Mouse (Mus musculus) C2C12 (cell line): ENCODE results near the gene Cklf. TPM values are rescaled to one million over a fixed set of nuclear protein-coding genes. Genes with fewer than 3 reads are reported as not detected.

Experiments used
- H3K27me3 ChIP-seq: one replicate; pipeline ENCODE4 v1.6.1; 2011; ENCODE audit not compliant: control insufficient read depth, insufficient read depth, insufficient read length
- H3K36me3 ChIP-seq: one replicate; pipeline ENCODE4 v1.6.1; 2011; ENCODE audit not compliant: control insufficient read depth, insufficient read depth
- H3K4me3 ChIP-seq: one replicate; pipeline ENCODE4 v1.5.1; 2011; ENCODE audit warnings: mild to moderate bottlenecking, control low read depth; ENCODE audit not compliant: poor library complexity, insufficient read depth, severe bottlenecking
- H3K79me2 ChIP-seq: one replicate; pipeline ENCODE4 v1.6.1; 2011; ENCODE audit not compliant: control insufficient read depth, insufficient read depth
- H3K79me3 ChIP-seq: one replicate; pipeline ENCODE4 v1.6.1; 2011; ENCODE audit warnings: low read depth, control low read depth
- H3ac ChIP-seq: one replicate; pipeline ENCODE3; 2011; ENCODE audit warnings: low read depth; ENCODE audit not compliant: control insufficient read depth, insufficient read length
- CEBPB ChIP-seq: IDR thresholded peaks from one replicate; pipeline ENCODE4 v1.6.1; 2011; ENCODE audit warnings: low read depth, mild to moderate bottlenecking, control low read depth, moderate library complexity
- CTCF ChIP-seq: IDR thresholded peaks from one replicate; pipeline ENCODE4 v1.5.1; 2011; ENCODE audit not compliant: control insufficient read depth, insufficient read depth, insufficient read length
- FOSL1 ChIP-seq: IDR thresholded peaks from one replicate; pipeline ENCODE4 v1.8.0; 2011; ENCODE audit warnings: mild to moderate bottlenecking, low read length; ENCODE audit not compliant: poor library complexity, insufficient read depth, severe bottlenecking
- MAX ChIP-seq: IDR thresholded peaks from one replicate; pipeline ENCODE4 v1.6.1; 2011; ENCODE audit warnings: mild to moderate bottlenecking, control low read depth
- MYOD1 ChIP-seq: IDR thresholded peaks from one replicate; pipeline ENCODE4 v1.6.1; 2011; ENCODE audit warnings: low read depth; ENCODE audit not compliant: control insufficient read depth, insufficient read length
- MYOG ChIP-seq: IDR thresholded peaks from one replicate; pipeline ENCODE4 v1.6.1; 2011; ENCODE audit not compliant: control insufficient read depth, insufficient read length; ENCODE audit errors: extremely low read depth
- USF1 ChIP-seq: IDR thresholded peaks from one replicate; pipeline ENCODE4 v1.6.1; 2011; ENCODE audit warnings: low read depth, mild to moderate bottlenecking, control low read depth, moderate library complexity
- polyA plus RNA-seq: library from polyadenylated mRNA; unstranded; fragments of >200 nt; fragmentation: generic; extraction: Trizol; gene quantifications from one replicate; pipeline ENCODE4 v1.2.1, GENCODE M21; 2012; ENCODE audit warnings: missing spikeins

Gene Cklf
- polyA plus RNA-seq, 1 experiment: 19.4 TPM

DNA sequence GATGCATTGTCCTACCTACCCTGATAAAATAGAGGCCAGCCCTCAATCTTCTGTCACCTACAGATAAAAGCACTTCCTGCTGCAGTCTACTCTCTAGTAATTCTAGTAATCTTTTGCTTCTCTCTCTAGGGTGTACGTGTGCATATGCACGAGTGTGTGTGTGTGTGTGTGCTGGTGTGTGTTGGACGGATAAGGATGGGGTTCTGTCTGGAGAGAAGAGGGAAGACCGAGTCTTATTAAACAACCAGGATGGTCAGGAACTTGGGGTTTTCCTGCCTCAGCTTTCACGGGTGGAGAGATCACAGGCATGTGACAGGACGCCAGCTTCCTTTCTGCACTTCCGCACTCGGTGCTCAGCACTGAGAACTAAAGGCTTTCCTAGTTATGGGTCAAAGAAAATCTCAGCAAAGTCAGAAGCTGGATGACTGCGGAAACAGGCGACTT, 11.2 kb upstream of the Cklf start:
- Histone ChIP-seq H3K79me3 (no peaks in the 10 kb centered on the region), H3K27me3 (no peaks in the 10 kb centered on the region), H3ac (no peak overlapping the region), H3K36me3 (peaks cover 12% of the 10 kb centered on the region), H3K4me3 (no peak overlapping the region), H3K79me2 (no peaks in the 10 kb centered on the region)
- TF ChIP-seq CEBPB (no peak), MYOG (no peak), USF1 (no peak), FOSL1 (no peak), CTCF (no peak), MAX (no peak), MYOD1 (no peak)

DNA sequence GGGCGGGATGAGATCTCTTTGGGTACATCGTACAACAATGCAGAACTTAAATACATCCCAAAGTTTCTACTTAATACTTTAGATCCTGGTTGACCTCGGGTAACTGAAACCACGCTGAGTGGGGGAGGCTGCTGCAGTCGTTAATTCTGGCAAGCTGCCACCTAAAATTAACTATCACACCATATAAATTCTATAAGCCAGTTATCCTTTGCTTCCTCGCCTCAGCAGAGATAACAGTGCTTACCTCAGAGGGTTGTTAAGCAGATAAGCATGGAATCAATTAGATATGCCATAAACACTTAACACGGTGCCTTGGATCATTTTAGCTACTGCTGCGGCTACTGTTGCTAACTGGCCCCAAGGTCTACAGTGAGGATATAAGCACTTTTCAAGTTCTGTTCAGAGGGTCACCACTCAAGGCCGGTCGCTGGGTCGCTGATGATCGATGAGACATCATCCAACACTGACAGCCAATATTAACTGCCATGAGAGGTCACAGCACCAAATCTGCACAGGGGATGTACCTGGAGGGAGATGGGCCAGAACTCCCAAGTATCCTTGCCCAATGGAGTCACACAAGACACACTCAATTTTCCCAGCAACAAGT, 8.5 kb upstream of the Cklf start:
- H3K79me3 ChIP-seq: no peaks in the 10 kb centered on the region
- H3K36me3 ChIP-seq: peaks cover 12% of the 10 kb centered on the region
- H3K4me3 ChIP-seq: no peak overlapping the region
- H3K27me3 ChIP-seq: no peaks in the 10 kb centered on the region
- H3K79me2 ChIP-seq: no peaks in the 10 kb centered on the region
- no peak overlapping the region for H3ac ChIP-seq
- TF ChIP-seq MYOD1 (no peak), MYOG (no peak), MAX (no peak), CEBPB (no peak), USF1 (no peak), FOSL1 (no peak), CTCF (no peak)

DNA sequence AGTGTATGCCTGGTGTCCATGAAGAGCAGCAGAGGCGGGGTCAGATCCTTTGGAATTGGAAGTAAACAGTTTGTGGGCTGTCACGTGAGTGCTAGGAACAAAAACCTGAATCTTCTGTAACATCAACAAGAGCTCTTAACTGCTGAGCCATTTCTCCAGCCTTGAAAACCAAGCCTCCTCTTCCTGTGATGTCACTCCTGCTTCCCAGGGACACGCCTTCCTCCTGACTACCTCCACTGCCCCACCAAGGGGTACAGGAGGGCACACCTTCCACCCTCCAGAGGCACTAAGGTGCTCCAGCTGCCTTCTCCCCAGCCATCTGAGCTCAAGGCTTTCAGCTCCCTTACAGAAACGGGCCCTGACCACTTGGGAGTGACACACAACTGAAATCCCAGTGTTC, 4.0 kb upstream of the Cklf start:
- peaks cover 4% of the 10 kb centered on the region for H3K79me2 ChIP-seq
- H3K4me3 ChIP-seq: no peak overlapping the region
- H3ac ChIP-seq: no peak overlapping the region
- H3K79me3 ChIP-seq: no peaks in the 10 kb centered on the region
- no peaks in the 10 kb centered on the region for H3K27me3 ChIP-seq
- no peaks in the 10 kb centered on the region for H3K36me3 ChIP-seq
- no peak for TF ChIP-seq MYOG
- TF ChIP-seq CEBPB: no peak
- TF ChIP-seq CTCF: no peak
- no peak for TF ChIP-seq USF1
- TF ChIP-seq MAX: no peak
- no peak for TF ChIP-seq MYOD1
- TF ChIP-seq FOSL1: no peak

- Histone ChIP-seq H3K79me2 (peaks cover 10% of the 10 kb centered on the region), H3K27me3 (no peaks in the 10 kb centered on the region)
- TF ChIP-seq MYOG: no peak
Observed at GRCm38 (mm10) chr8:104247054-104247907, 3.4 kb upstream of the Cklf start.

DNA sequence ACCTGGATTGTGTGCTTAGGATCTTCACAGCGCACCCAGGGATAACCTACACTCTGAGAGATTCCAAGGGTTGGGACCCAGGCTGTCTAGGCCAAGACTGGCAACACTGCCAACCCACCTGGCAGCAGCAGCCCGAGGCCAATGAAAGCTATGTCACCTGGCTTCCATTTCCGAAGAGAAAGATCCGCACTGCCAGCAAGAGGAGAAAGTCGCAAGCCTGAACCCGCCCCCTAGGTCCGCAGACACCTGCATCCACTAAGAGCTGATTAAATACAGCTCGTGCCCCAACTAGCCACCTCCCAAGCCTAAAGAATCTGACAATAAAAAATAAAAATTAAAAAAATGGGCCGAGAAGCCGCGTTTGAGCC, 2.8 kb upstream of the Cklf start:
- no peaks in the 10 kb centered on the region for H3K79me3 ChIP-seq
- no peak for TF ChIP-seq CTCF
- no peak for TF ChIP-seq MYOG
- no peak for TF ChIP-seq MAX
- no peak for TF ChIP-seq MYOD1
- no peak for TF ChIP-seq CEBPB
- no peak for TF ChIP-seq USF1
- TF ChIP-seq FOSL1: no peak

More at GRCm38 (mm10) chr8:104247054-104247907, 3.4 kb upstream of the Cklf start:
- Histone ChIP-seq H3K36me3 (no peaks in the 10 kb centered on the region), H3ac (peak overlapping the region; percentile 27), H3K4me3 (peak overlapping the region; percentile 76), H3K79me3 (no peaks in the 10 kb centered on the region)

GRCm38 (mm10) chr8:104248276-104248675, 2.4 kb upstream of the Cklf start, which contains the start of gene Tk2:
TSS of gene Tk2 (minus strand) at chr8:104248558.
- no peak for TF ChIP-seq USF1
- TF ChIP-seq CEBPB: no peak
- TF ChIP-seq FOSL1: no peak
- no peak for TF ChIP-seq MAX
- no peak for TF ChIP-seq MYOG
- TF ChIP-seq MYOD1: no peak
- no peak for TF ChIP-seq CTCF
- H3ac ChIP-seq: peak within 1 kb of the TSS; percentile 76
- H3K79me3 ChIP-seq: no peaks in the 10 kb centered on the region
- no peaks in the 10 kb centered on the region for H3K27me3 ChIP-seq
- H3K79me2 ChIP-seq: peaks cover 18% of the 10 kb centered on the region
- H3K36me3 ChIP-seq: no peaks in the 10 kb centered on the region
- peak within 1 kb of the TSS; percentile 76 for H3K4me3 ChIP-seq

More for the DNA sequence above, 2.8 kb upstream of the Cklf start:
- Histone ChIP-seq H3K27me3 (no peaks in the 10 kb centered on the region), H3K79me2 (peaks cover 16% of the 10 kb centered on the region), H3K4me3 (peak overlapping the region; percentile 76), H3ac (peak overlapping the region; percentile 76), H3K36me3 (no peaks in the 10 kb centered on the region)
